Mouse (Mus musculus): ENCODE data around the gene Poll.

- TF ChIP-seq CTCF (conservative IDR thresholded peaks at IDR 0.05; ENCODE audit: low read length) (no peak), NANOG (IDR thresholded peaks at IDR 0.05; ENCODE audit: borderline replicate concordance, low read length) (no peak)
These were observed 48.9 kb downstream of the Poll start for GRCm38 (mm10) chr19:45511406-45511805.
